Mouse (Mus musculus) heart, postnatal 0 days (tissue): ENCODE measurements at regions not wholly inside any gene's neighbourhood (a gene's known extent, or its start where the extent isn't known, plus 50 kb on each side); places are given as distances from the start of the nearest gene placed in this dataset.

Experiments used
- CTCF ChIP-seq: IDR thresholded peaks from 2 replicates; pipeline ENCODE4 v1.5.1; 2016; ENCODE audit warnings: antibody characterized with exemption, control low read depth, low read depth
- EP300 ChIP-seq: IDR thresholded peaks from 2 replicates; pipeline ENCODE4 v1.6.1; 2016; ENCODE audit warnings: antibody characterized with exemption, low read depth

- TF ChIP-seq CTCF, result no peak
- no peak for TF ChIP-seq EP300
Measured at GRCm38 (mm10) chr15:5580416-5580815, 336.4 kb upstream of the Ptger4 start.
